In genomic region chr1:24683947-24684346, GRCm38 (mm10) we compare ENCODE assay signal across 8 mouse cellular contexts. TPM values are rescaled to one million over a fixed set of nuclear protein-coding genes. Genes with fewer than 3 reads are reported as not detected.
DNase-seq lines count a peak whose midpoint lies in the region; ATAC-seq lines count a peak whose summit lies in the region.

No protein-coding gene starts in this region.

- no peak overlapping the region for H3K4me3 ChIP-seq in forebrain, embryonic 15.5 days
- H3K4me3 ChIP-seq in liver, embryonic 13.5 days (replicated peaks) = no peak overlapping the region
- no peak overlapping the region for H3K4me3 ChIP-seq in stomach, embryonic 14.5 days (ENCODE audit: low read depth, low read length)

- ATAC-seq in forebrain, embryonic 15.5 days (replicated peaks) = peak; percentile 93
- ATAC-seq in liver, embryonic 13.5 days (ENCODE audit: low read depth) = peak; percentile 83
- ATAC-seq in stomach, embryonic 14.5 days (ENCODE audit: insufficient number of reproducible peaks, insufficient read depth, low FRiP score, low read depth) = peak; percentile 94

- no peak overlapping the region for H3K9ac ChIP-seq in forebrain, embryonic 15.5 days (replicated peaks)
- H3K9ac ChIP-seq in liver, embryonic 13.5 days = no peak overlapping the region
- no peak overlapping the region for H3K9ac ChIP-seq in stomach, embryonic 14.5 days (replicated peaks; ENCODE audit: low read depth, low read length)

- H3K36me3 ChIP-seq in forebrain, embryonic 15.5 days = peaks cover 3% of the 10 kb centered on the region; the same call in 1 of the 2 replicates
- H3K36me3 ChIP-seq in liver, embryonic 13.5 days = peaks cover 3% of the 10 kb centered on the region; the same call in 1 of the 2 replicates
- no peaks in the 10 kb centered on the region; the same call in 1 of the 2 replicates for H3K36me3 ChIP-seq in stomach, embryonic 14.5 days (ENCODE audit: control insufficient read depth, insufficient read depth, low read length)

- no peaks in the 10 kb centered on the region for H3K9me3 ChIP-seq in forebrain, embryonic 15.5 days
- no peaks in the 10 kb centered on the region for H3K9me3 ChIP-seq in liver, embryonic 13.5 days (replicated peaks)
- H3K9me3 ChIP-seq in stomach, embryonic 14.5 days (ENCODE audit: control insufficient read depth, low read depth, low read length) = no peaks in the 10 kb centered on the region

- H3K27ac ChIP-seq in forebrain, embryonic 15.5 days (replicated peaks) = no peak overlapping the region
- no peak overlapping the region for H3K27ac ChIP-seq in liver, embryonic 13.5 days
- no peak overlapping the region for H3K27ac ChIP-seq in stomach, embryonic 14.5 days (ENCODE audit: low read length)

- WGBS in forebrain, embryonic 15.5 days = 78% methylated on average over 1 of the region's 1 CpGs
- WGBS in liver, embryonic 13.5 days (ENCODE audit: insufficient replicate concordance) = 59% methylated on average over 1 of the region's 1 CpGs
- WGBS in stomach, embryonic 14.5 days = 90% methylated on average over 1 of the region's 1 CpGs

- peaks cover 10% of the 10 kb centered on the region for H3K4me1 ChIP-seq in forebrain, embryonic 15.5 days
- H3K4me1 ChIP-seq in liver, embryonic 13.5 days (replicated peaks) = peaks cover 6% of the 10 kb centered on the region
- 0 out of 2 replicates have a peak, but pooled peaks cover 3% of the 10 kb centered on the region for H3K4me1 ChIP-seq in stomach, embryonic 14.5 days (ENCODE audit: control insufficient read depth, insufficient read depth, low read length)

- no peaks in the 10 kb centered on the region for H3K27me3 ChIP-seq in forebrain, embryonic 15.5 days
- H3K27me3 ChIP-seq in liver, embryonic 13.5 days = no peaks in the 10 kb centered on the region
- H3K27me3 ChIP-seq in stomach, embryonic 14.5 days (ENCODE audit: control insufficient read depth, insufficient read depth, low read length) = no peaks in the 10 kb centered on the region

- DNase-seq in thymus, postnatal 0 days (ENCODE audit: low spot score) = peak; percentile 35
- no peak for DNase-seq in thymus, postnatal 14 days
- DNase-seq in liver, embryonic 13.5 days = no peak
- no peak for DNase-seq in layer of hippocampus, adult 11-12 months (ENCODE audit: low spot score)
- DNase-seq in cerebellum, adult 8-10 months = no peak
- DNase-seq in spleen, postnatal 14 days (ENCODE audit: low spot score in 2 of 2) = no peak

- H3K4me2 ChIP-seq in forebrain, embryonic 15.5 days (replicated peaks) = no peak overlapping the region
- H3K4me2 ChIP-seq in liver, embryonic 13.5 days = no peak overlapping the region
- H3K4me2 ChIP-seq in stomach, embryonic 14.5 days (replicated peaks; ENCODE audit: low read depth, low read length) = no peak overlapping the region

RNA-seq across cellular contexts. Expression of gene Lmbrd1, which starts 5.5 kb away (rescaled TPM):
- polyA plus RNA-seq in thymus, postnatal 0 days (2015; fragmentation: Nextera tagmentation; extraction: Ambion mirVana) = 40.3 and 42.3 TPM in 2 replicates
- 37.9 and 41.2 TPM in 2 replicates for polyA plus RNA-seq in forebrain, embryonic 15.5 days (2015; fragmentation: Nextera tagmentation; extraction: Ambion mirVana)
- 13.5 and 15.5 TPM in 2 replicates for polyA plus RNA-seq in liver, embryonic 13.5 days (2015; fragmentation: Nextera tagmentation; extraction: Ambion mirVana)
- polyA plus RNA-seq in stomach, embryonic 14.5 days (2014; fragmentation: Nextera tagmentation; extraction: Ambion mirVana) = 43.5 and 43.8 TPM in 2 replicates
